Mouse (Mus musculus): ENCODE data around the gene Abcc9. TPM values are rescaled to one million over a fixed set of nuclear protein-coding genes. Genes with fewer than 3 reads are reported as not detected.
A peak's percentile ranks its signal among the peaks of the same experiment; 100 is the strongest.

The Abcc9 gene
- polyA plus RNA-seq (2015; fragmentation: Nextera tagmentation; extraction: Ambion mirVana), result 3.1 and 3.7 TPM in 2 replicates

DNA sequence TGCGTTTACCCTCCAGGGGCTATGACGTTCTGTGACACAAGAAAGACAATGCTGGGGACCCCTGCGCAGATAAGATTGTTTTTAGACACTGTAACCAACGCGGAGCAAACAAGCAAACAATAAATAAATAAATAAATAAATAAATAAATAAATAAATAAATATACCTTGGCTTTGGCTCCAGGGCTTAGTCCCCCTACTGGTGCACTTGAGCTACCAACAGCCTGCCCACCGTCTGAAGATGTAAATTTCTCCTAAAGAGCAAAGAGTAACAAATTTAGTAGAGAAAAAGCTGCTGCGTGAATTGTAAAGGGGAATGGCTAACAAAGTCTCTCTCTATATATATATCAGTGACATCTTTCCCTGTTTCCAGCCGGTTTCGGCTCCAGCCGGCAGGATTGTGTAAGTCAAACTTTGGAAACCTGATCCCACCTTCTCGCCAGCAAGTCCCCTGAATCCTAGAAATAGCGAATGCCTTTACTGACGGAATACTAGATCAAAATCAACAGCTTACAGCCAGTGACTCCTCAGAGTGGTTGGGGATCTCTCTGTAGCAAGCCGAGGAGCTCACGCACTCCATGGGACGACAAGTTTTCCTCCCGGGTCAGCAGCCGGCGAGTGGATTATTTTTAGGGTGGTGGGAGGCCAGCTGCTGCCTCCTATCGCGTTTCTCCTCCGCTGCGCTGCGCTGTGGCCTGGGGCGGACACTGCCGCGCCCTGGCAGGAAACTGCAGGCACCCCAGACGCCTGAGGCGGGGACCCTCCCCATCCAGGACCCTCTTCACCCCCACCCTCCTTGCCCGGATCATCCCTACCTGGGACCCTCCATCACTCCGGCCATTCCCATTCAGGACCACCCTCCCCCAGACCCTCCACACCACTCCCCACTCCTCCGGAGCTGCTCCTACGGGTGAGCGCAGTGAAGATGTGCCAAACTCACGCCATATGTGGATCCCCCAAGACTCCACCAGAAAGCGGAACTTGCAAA, at the start of gene Abcc9:
TSS of gene Abcc9 (minus strand) at position 664 of the 986 bp plus-strand sequence.
- Histone ChIP-seq H3K36me3 (ENCODE audit: control insufficient read depth, insufficient read depth, low read length) (no peaks in the 10 kb centered on the region), H3K9ac (ENCODE audit: low read depth, low read length) (peak within 1 kb of the TSS; percentile 54), H3K9me3 (replicated peaks; ENCODE audit: control insufficient read depth, low read length, poor library complexity, severe bottlenecking) (no peaks in the 10 kb centered on the region), H3K4me3 (ENCODE audit: low read depth, low read length) (peak within 1 kb of the TSS; percentile 40), H3K27me3 (ENCODE audit: control insufficient read depth, insufficient read depth, low read depth, low read length) (0 out of 2 replicates have a peak, but pooled peaks cover 2% of the 10 kb centered on the region), H3K4me1 (ENCODE audit: control insufficient read depth, insufficient read depth, low read length) (peaks cover 6% of the 10 kb centered on the region), H3K4me2 (ENCODE audit: low read length) (peak within 1 kb of the TSS; percentile 90), H3K27ac (ENCODE audit: low read length) (no peak within 1 kb of the TSS)
- 7% methylated on average over 36 of the region's 36 CpGs for WGBS
- ATAC-seq, result peak; percentile 42

- Histone ChIP-seq H3K4me2 (ENCODE audit: low read length) (no peak overlapping the region), H3K4me3 (ENCODE audit: low read depth, low read length) (no peak overlapping the region), H3K27me3 (ENCODE audit: control insufficient read depth, insufficient read depth, low read depth, low read length) (no peaks in the 10 kb centered on the region), H3K9me3 (replicated peaks; ENCODE audit: control insufficient read depth, low read length, poor library complexity, severe bottlenecking) (no peaks in the 10 kb centered on the region), H3K27ac (ENCODE audit: low read length) (no peak overlapping the region), H3K4me1 (ENCODE audit: control insufficient read depth, insufficient read depth, low read length) (no peaks in the 10 kb centered on the region), H3K36me3 (ENCODE audit: control insufficient read depth, insufficient read depth, low read length) (no peaks in the 10 kb centered on the region), H3K9ac (ENCODE audit: low read depth, low read length) (no peak overlapping the region)
- peak; percentile 57 for ATAC-seq
- WGBS, result 59% methylated on average over 9 of the region's 9 CpGs
Observed at GRCm38 (mm10) chr6:142751365-142751764, 49.2 kb upstream of the Abcc9 start.

GRCm38 (mm10) chr6:142748057-142748708, 46.1 kb upstream of the Abcc9 start:
- Histone ChIP-seq H3K4me2 (ENCODE audit: low read length) (no peak overlapping the region), H3K27me3 (ENCODE audit: control insufficient read depth, insufficient read depth, low read depth, low read length) (no peaks in the 10 kb centered on the region), H3K27ac (ENCODE audit: low read length) (no peak overlapping the region), H3K4me3 (ENCODE audit: low read depth, low read length) (no peak overlapping the region), H3K9me3 (replicated peaks; ENCODE audit: control insufficient read depth, low read length, poor library complexity, severe bottlenecking) (no peaks in the 10 kb centered on the region), H3K4me1 (ENCODE audit: control insufficient read depth, insufficient read depth, low read length) (no peaks in the 10 kb centered on the region), H3K9ac (ENCODE audit: low read depth, low read length) (no peak overlapping the region), H3K36me3 (ENCODE audit: control insufficient read depth, insufficient read depth, low read length) (no peaks in the 10 kb centered on the region)
- 84% methylated on average over 8 of the region's 8 CpGs for WGBS
- no peak for ATAC-seq

GRCm38 (mm10) chr6:142747165-142747564, 45.0 kb upstream of the Abcc9 start:
- Histone ChIP-seq H3K9ac (ENCODE audit: low read depth, low read length) (no peak overlapping the region), H3K27me3 (ENCODE audit: control insufficient read depth, insufficient read depth, low read depth, low read length) (no peaks in the 10 kb centered on the region), H3K27ac (ENCODE audit: low read length) (no peak overlapping the region), H3K4me3 (ENCODE audit: low read depth, low read length) (no peak overlapping the region), H3K36me3 (ENCODE audit: control insufficient read depth, insufficient read depth, low read length) (no peaks in the 10 kb centered on the region), H3K4me2 (ENCODE audit: low read length) (no peak overlapping the region), H3K9me3 (replicated peaks; ENCODE audit: control insufficient read depth, low read length, poor library complexity, severe bottlenecking) (no peaks in the 10 kb centered on the region), H3K4me1 (ENCODE audit: control insufficient read depth, insufficient read depth, low read length) (no peaks in the 10 kb centered on the region)
- ATAC-seq, result no peak
- 91% methylated on average over 2 of the region's 2 CpGs for WGBS

- no peak for ATAC-seq
- 83% methylated on average over 7 of the region's 7 CpGs for whole genome bisulfite sequencing
- Histone ChIP-seq H3K27ac (ENCODE audit: low read length) (no peak overlapping the region), H3K4me1 (ENCODE audit: control insufficient read depth, insufficient read depth, low read length) (no peaks in the 10 kb centered on the region), H3K9me3 (replicated peaks; ENCODE audit: control insufficient read depth, low read length, poor library complexity, severe bottlenecking) (no peaks in the 10 kb centered on the region), H3K4me3 (ENCODE audit: low read depth, low read length) (no peak overlapping the region), H3K4me2 (ENCODE audit: low read length) (no peak overlapping the region), H3K27me3 (ENCODE audit: control insufficient read depth, insufficient read depth, low read depth, low read length) (no peaks in the 10 kb centered on the region), H3K36me3 (ENCODE audit: control insufficient read depth, insufficient read depth, low read length) (no peaks in the 10 kb centered on the region), H3K9ac (ENCODE audit: low read depth, low read length) (no peak overlapping the region)
Observed at GRCm38 (mm10) chr6:142746765-142747164, 44.6 kb upstream of the Abcc9 start.

- Histone ChIP-seq H3K4me2 (ENCODE audit: low read length) (no peak overlapping the region), H3K4me3 (ENCODE audit: low read depth, low read length) (no peak overlapping the region), H3K36me3 (ENCODE audit: control insufficient read depth, insufficient read depth, low read length) (no peaks in the 10 kb centered on the region), H3K4me1 (ENCODE audit: control insufficient read depth, insufficient read depth, low read length) (no peaks in the 10 kb centered on the region), H3K9ac (ENCODE audit: low read depth, low read length) (no peak overlapping the region), H3K9me3 (replicated peaks; ENCODE audit: control insufficient read depth, low read length, poor library complexity, severe bottlenecking) (no peaks in the 10 kb centered on the region), H3K27me3 (ENCODE audit: control insufficient read depth, insufficient read depth, low read depth, low read length) (no peaks in the 10 kb centered on the region), H3K27ac (ENCODE audit: low read length) (no peak overlapping the region)
- ATAC-seq, result no peak
- 96% methylated on average over 5 of the region's 5 CpGs for WGBS
Observed at GRCm38 (mm10) chr6:142745484-142745883, 43.4 kb upstream of the Abcc9 start.

- no peaks in the 10 kb centered on the region for H3K4me1 ChIP-seq (ENCODE audit: control insufficient read depth, insufficient read depth, low read length)
- H3K9me3 ChIP-seq (replicated peaks; ENCODE audit: control insufficient read depth, low read length, poor library complexity, severe bottlenecking), result no peaks in the 10 kb centered on the region
- H3K9ac ChIP-seq (ENCODE audit: low read depth, low read length), result no peak overlapping the region
- H3K27ac ChIP-seq (ENCODE audit: low read length), result no peak overlapping the region
- WGBS, result 59% methylated on average over 4 of the region's 4 CpGs
- ATAC-seq, result no peak
- no peak overlapping the region for H3K4me3 ChIP-seq (ENCODE audit: low read depth, low read length)
- no peak overlapping the region for H3K4me2 ChIP-seq (ENCODE audit: low read length)
- H3K36me3 ChIP-seq (ENCODE audit: control insufficient read depth, insufficient read depth, low read length), result no peaks in the 10 kb centered on the region
- no peaks in the 10 kb centered on the region for H3K27me3 ChIP-seq (ENCODE audit: control insufficient read depth, insufficient read depth, low read depth, low read length)
Observed at GRCm38 (mm10) chr6:142743193-142743592, 41.1 kb upstream of the Abcc9 start.

DNA sequence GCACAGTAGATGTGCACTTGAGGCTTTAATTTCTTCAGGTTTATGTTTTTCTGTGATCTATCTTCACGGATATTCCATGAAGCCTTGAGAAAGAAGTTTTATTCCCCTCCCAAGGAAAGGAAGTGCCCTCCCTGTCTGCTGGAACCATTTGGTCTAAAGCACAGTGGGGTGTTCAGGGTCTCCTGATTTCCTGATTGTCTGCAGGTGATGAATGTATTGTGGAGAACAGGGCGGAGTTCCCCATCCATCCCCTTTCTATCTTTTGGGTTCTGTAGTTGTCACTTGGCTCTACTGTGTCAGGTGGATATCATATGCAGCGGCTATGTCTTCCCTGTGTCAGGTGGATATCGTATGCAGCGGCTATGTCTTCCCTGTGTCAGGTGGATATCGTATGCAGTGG, 39.6 kb upstream of the Abcc9 start:
- Histone ChIP-seq H3K36me3 (ENCODE audit: control insufficient read depth, insufficient read depth, low read length) (no peaks in the 10 kb centered on the region), H3K4me1 (ENCODE audit: control insufficient read depth, insufficient read depth, low read length) (no peaks in the 10 kb centered on the region), H3K9ac (ENCODE audit: low read depth, low read length) (no peak overlapping the region), H3K4me3 (ENCODE audit: low read depth, low read length) (no peak overlapping the region), H3K4me2 (ENCODE audit: low read length) (no peak overlapping the region), H3K27me3 (ENCODE audit: control insufficient read depth, insufficient read depth, low read depth, low read length) (no peaks in the 10 kb centered on the region), H3K9me3 (replicated peaks; ENCODE audit: control insufficient read depth, low read length, poor library complexity, severe bottlenecking) (no peaks in the 10 kb centered on the region), H3K27ac (ENCODE audit: low read length) (no peak overlapping the region)
- no peak for ATAC-seq
- WGBS, result 88% methylated on average over 6 of the region's 6 CpGs

- ATAC-seq, result no peak
- no peak overlapping the region for H3K27ac ChIP-seq (ENCODE audit: low read length)
- no peak overlapping the region for H3K4me3 ChIP-seq (ENCODE audit: low read depth, low read length)
- no peak overlapping the region for H3K9ac ChIP-seq (ENCODE audit: low read depth, low read length)
- no peaks in the 10 kb centered on the region for H3K9me3 ChIP-seq (replicated peaks; ENCODE audit: control insufficient read depth, low read length, poor library complexity, severe bottlenecking)
- H3K4me1 ChIP-seq (ENCODE audit: control insufficient read depth, insufficient read depth, low read length), result no peaks in the 10 kb centered on the region
- no peaks in the 10 kb centered on the region for H3K27me3 ChIP-seq (ENCODE audit: control insufficient read depth, insufficient read depth, low read depth, low read length)
- no peak overlapping the region for H3K4me2 ChIP-seq (ENCODE audit: low read length)
- 87% methylated on average over 6 of the region's 6 CpGs for WGBS
- no peaks in the 10 kb centered on the region for H3K36me3 ChIP-seq (ENCODE audit: control insufficient read depth, insufficient read depth, low read length)
Observed at GRCm38 (mm10) chr6:142738637-142739036, 36.5 kb upstream of the Abcc9 start.

All from midbrain, embryonic 16.5 days (tissue).